Mouse (Mus musculus): ENCODE measurements around the gene Smdt1. TPM values are rescaled to one million over a fixed set of nuclear protein-coding genes. Genes with fewer than 3 reads are reported as not detected.
A peak's percentile ranks its signal among the peaks of the same experiment; 100 is the strongest.

Gene Smdt1
- polyA plus RNA-seq, 1 experiment = 17.8 TPM

DNA sequence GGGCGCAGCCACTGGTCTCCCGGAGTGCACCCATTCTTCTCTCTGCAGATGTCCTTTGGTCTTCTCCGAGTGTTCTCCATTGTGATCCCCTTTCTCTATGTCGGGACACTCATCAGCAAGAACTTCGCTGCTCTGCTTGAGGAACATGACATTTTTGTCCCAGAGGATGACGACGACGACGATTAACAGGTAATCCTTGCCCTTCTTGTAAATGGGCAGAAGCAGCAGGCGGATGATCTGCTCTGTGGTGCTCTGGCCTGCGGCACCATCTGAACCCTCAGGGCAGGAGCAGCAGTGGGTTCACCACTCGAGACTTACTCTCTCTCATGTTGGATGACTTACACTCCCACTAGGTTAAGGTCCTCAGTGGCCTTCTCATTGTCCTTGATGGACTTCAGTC, 9.1 kb downstream of the Smdt1 start:
- Histone ChIP-seq H3K27me3 (ENCODE audit: control insufficient read depth) (no peaks in the 10 kb centered on the region), H3K36me3 (ENCODE audit: control insufficient read depth) (peaks cover 86% of the 10 kb centered on the region), H3K4me3 (replicated peaks) (peak overlapping the region; percentile 91), H3K4me1 (ENCODE audit: control insufficient read depth) (peaks cover 79% of the 10 kb centered on the region), H3K9me3 (ENCODE audit: control insufficient read depth, low read length) (peaks cover 2% of the 10 kb centered on the region; the same call in 1 of the 2 replicates)
- TF ChIP-seq GATA1 (IDR thresholded peaks at IDR 0.05; ENCODE audit: low read length) (no peak), TAL1 (IDR thresholded peaks at IDR 0.05; ENCODE audit: low read length) (no peak)

DNA sequence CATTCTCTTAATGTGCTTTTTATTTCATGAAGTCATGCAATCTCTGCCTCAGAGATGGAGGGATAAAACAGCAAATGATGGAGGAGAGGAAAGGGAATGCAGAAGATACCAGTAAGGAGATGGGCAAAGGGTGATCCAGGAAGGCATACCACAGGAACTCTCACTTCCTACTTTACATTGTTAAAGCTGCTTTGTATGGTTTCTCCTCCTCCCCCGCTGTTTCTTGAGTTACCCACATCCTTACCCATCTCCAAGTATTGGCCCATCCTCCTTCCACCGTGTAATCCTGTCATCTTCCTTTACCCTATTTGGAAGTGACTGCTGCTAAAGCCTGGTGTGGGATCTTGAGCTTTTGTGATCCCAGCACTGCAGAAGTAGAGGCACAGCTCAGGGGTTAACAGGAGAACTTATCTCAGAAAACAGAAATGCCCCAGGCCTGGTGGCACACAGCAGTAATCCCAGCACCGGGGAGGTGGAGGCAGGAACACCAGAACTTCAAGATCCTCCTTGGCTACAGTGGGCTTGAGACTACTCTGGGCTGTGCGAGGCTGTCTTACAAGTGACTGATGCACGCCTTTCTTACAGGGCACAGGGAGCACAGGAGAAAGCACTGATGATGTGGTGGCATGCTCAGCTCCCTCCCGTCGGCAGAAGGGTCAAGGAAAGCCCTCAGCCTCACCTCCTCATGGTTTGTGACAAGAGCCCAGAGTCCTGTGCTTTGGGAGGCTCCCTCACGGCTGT, 9.7 kb downstream of the Smdt1 start:
- Histone ChIP-seq H3K4me3 (replicated peaks) (no peak overlapping the region), H3K9me3 (ENCODE audit: control insufficient read depth, low read length) (peaks cover 1% of the 10 kb centered on the region; the same call in 1 of the 2 replicates), H3K27me3 (ENCODE audit: control insufficient read depth) (no peaks in the 10 kb centered on the region), H3K4me1 (ENCODE audit: control insufficient read depth) (peaks cover 79% of the 10 kb centered on the region), H3K36me3 (ENCODE audit: control insufficient read depth) (peaks cover 80% of the 10 kb centered on the region)
- TF ChIP-seq TAL1 (IDR thresholded peaks at IDR 0.05; ENCODE audit: low read length) = no peak
- no peak for TF ChIP-seq GATA1 (IDR thresholded peaks at IDR 0.05; ENCODE audit: low read length)

DNA sequence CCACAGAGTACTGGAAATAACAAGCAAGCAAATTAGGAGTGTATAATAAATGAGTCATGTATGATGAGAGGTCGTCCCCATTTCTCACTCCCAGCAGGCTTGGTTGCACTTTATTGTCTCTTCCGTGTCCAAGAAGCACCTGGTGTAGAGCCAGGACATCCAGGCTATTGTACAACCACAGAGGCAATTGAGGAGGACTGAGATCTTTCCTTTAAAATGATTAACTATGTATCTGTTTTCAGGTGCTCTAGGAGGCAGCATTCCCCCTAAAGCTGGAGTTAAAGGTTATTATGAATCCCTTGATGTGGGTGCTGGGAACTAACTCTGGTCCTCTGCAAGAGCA, 10.2 kb downstream of the Smdt1 start:
- Histone ChIP-seq H3K9me3 (ENCODE audit: control insufficient read depth, low read length) (no peaks in the 10 kb centered on the region), H3K4me3 (replicated peaks) (no peak overlapping the region), H3K27me3 (ENCODE audit: control insufficient read depth) (no peaks in the 10 kb centered on the region), H3K36me3 (ENCODE audit: control insufficient read depth) (peaks cover 75% of the 10 kb centered on the region), H3K4me1 (ENCODE audit: control insufficient read depth) (peaks cover 75% of the 10 kb centered on the region)
- no peak for TF ChIP-seq GATA1 (IDR thresholded peaks at IDR 0.05; ENCODE audit: low read length)
- TF ChIP-seq TAL1 (IDR thresholded peaks at IDR 0.05; ENCODE audit: low read length) = no peak

DNA sequence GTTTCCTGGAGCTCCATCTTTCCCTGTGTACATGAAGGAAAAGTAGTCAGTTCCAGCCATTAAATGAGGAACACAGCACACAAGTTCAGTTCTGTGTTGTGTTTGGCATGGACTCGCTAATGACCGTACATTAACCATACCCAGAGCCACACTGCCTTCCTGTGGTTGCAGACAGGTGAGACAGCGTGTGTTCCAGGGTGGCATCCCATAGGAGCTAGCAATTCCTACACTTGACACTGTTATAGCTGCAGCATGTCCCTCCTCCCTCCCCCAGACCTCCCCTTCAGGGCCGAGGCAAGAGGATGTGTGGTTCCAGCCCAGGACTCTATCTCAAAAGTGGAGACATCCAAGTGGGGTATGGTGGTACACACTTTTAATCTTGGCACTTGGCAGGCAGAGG, 11.6 kb downstream of the Smdt1 start:
- Histone ChIP-seq H3K36me3 (ENCODE audit: control insufficient read depth) (peaks cover 61% of the 10 kb centered on the region), H3K27me3 (ENCODE audit: control insufficient read depth) (no peaks in the 10 kb centered on the region), H3K4me1 (ENCODE audit: control insufficient read depth) (peaks cover 70% of the 10 kb centered on the region), H3K9me3 (ENCODE audit: control insufficient read depth, low read length) (peaks cover 2% of the 10 kb centered on the region), H3K4me3 (replicated peaks) (no peak overlapping the region)
- TF ChIP-seq TAL1 (IDR thresholded peaks at IDR 0.05; ENCODE audit: low read length) (no peak), GATA1 (IDR thresholded peaks at IDR 0.05; ENCODE audit: low read length) (no peak)

DNA sequence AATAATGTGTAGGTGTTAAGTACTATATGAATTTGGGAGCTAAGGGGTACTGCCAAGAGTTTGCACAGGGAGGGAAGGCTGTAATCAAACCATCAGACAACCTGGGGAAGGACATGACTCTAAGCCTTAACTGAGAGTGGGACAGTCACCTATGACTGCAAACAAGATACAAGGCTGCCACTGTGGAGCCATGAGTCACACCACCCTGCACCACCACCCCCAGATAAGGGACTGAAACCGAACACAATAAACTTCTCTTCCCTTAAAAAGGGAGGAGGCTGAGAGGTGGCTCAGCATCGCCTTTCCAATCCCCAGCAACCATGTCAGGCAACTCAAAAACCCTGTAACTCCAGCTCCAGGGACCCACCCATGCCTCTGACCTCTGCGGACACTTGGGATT, 12.7 kb downstream of the Smdt1 start:
- H3K27me3 ChIP-seq (ENCODE audit: control insufficient read depth) = no peaks in the 10 kb centered on the region
- H3K4me1 ChIP-seq (ENCODE audit: control insufficient read depth) = peaks cover 71% of the 10 kb centered on the region
- H3K4me3 ChIP-seq (replicated peaks) = no peak overlapping the region
- TF ChIP-seq TAL1 (IDR thresholded peaks at IDR 0.05; ENCODE audit: low read length) (no peak), GATA1 (IDR thresholded peaks at IDR 0.05; ENCODE audit: low read length) (no peak)
- H3K9me3 ChIP-seq (ENCODE audit: control insufficient read depth, low read length) = peaks cover 6% of the 10 kb centered on the region
- H3K36me3 ChIP-seq (ENCODE audit: control insufficient read depth) = peaks cover 58% of the 10 kb centered on the region

DNA sequence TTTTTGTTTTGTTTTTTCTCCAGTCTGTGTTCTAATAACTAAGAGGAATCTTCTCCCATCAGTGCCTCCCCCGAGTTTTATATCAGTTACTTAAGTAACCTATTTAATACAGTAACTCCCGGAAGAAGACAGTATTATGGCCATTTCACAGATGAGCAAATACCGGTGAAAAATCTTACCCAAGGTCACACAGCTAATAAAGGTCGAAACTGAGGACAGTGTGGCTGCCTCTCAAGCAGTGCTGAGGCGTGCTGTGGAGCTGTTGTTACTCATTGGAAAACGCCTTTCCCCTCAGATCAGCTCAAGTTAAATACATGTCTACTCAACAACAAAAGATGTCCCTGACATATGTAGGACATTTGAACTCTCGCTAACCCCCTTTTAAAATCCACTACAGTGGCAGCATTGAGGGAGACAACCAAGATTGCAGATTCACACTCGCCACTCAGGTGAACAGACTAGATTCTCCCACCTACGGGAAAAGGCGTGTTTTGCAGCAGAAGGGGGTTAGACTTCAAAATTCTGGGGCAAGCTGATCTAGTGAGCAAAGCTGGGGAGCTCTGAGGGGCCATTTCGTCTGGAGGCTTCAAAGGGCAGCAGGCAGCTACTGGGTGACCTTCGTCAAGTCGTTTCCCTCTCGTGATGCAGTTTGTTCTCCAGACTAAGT, 14.5 kb downstream of the Smdt1 start:
- peaks cover 55% of the 10 kb centered on the region for H3K4me1 ChIP-seq (ENCODE audit: control insufficient read depth)
- peaks cover 42% of the 10 kb centered on the region for H3K36me3 ChIP-seq (ENCODE audit: control insufficient read depth)
- H3K27me3 ChIP-seq (ENCODE audit: control insufficient read depth) = no peaks in the 10 kb centered on the region
- peaks cover 6% of the 10 kb centered on the region for H3K9me3 ChIP-seq (ENCODE audit: control insufficient read depth, low read length)
- peak overlapping the region; percentile 91 for H3K4me3 ChIP-seq (replicated peaks)
- TF ChIP-seq GATA1 (IDR thresholded peaks at IDR 0.05; ENCODE audit: low read length) = no peak
- TF ChIP-seq TAL1 (IDR thresholded peaks at IDR 0.05; ENCODE audit: low read length) = no peak

DNA sequence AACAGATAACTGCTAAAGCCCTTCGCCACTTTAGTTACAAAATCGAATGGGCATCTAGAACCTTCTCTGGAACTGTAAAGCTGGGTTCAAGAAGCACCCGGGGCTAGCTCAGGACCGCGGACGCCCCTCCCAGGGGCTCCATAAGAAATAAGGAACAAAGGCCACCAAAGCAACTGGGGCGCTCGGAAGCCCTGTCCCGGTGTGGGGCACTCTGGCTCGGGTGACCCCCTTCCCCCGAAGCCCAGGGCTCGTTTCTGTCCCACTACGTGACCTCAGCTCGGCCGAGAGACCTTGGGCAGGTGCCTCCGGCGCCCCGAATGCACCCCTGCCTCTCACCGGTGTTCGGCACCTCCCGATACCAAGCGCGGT, 15.0 kb downstream of the Smdt1 start:
- Histone ChIP-seq H3K4me3 (replicated peaks) (peak overlapping the region; percentile 91), H3K27me3 (ENCODE audit: control insufficient read depth) (no peaks in the 10 kb centered on the region), H3K4me1 (ENCODE audit: control insufficient read depth) (peaks cover 50% of the 10 kb centered on the region), H3K36me3 (ENCODE audit: control insufficient read depth) (peaks cover 36% of the 10 kb centered on the region), H3K9me3 (ENCODE audit: control insufficient read depth, low read length) (peaks cover 6% of the 10 kb centered on the region)
- TF ChIP-seq GATA1 (IDR thresholded peaks at IDR 0.05; ENCODE audit: low read length) = no peak
- no peak for TF ChIP-seq TAL1 (IDR thresholded peaks at IDR 0.05; ENCODE audit: low read length)

DNA sequence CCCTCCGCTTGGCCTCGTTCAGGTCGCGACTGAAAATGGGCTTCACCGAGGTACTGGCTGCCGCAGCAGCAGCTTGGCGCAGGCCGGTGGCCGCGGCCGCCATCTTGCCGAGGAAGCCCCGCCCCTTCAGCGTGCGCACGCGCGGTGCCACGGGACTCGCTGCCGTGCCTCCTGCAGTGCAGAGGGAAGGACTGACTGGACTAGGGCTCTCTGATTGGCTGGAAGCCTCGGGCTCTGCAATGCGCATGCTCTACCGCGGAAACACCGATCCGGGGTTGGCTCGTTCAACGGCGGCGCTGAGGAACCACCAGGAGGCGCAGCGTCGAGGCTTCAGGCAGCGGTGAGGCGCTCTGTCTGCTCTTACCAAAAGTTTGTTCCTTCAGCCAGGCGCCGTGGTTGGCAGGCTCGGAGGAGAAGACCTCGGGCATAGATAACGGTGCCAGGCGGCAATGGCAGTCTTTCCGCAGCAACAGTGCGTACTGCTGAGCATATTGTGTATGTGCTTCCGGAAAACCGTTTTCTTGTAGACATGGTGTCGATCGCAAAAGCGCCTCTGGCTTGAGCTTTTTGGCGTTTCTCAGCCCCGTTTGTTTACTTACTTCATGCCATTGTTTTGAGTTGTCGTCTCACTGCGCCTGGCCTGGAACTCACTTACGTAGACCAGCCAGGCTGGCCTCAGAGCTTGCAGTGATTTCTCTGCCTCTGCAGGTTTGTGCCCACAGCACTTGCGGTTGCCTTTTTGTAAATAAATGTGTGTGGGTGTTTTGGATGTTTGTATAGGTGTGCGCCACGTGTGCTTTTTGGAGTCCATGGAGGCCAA, 15.6 kb downstream of the Smdt1 start, which contains the start of gene Ndufa6:
Gene Ndufa6, minus strand, starts transcription at position 197 of the 820 bp plus-strand sequence.
- Histone ChIP-seq H3K4me3 (replicated peaks) (peak within 1 kb of the TSS; percentile 91), H3K4me1 (ENCODE audit: control insufficient read depth) (peaks cover 46% of the 10 kb centered on the region), H3K9me3 (ENCODE audit: control insufficient read depth, low read length) (peaks cover 6% of the 10 kb centered on the region), H3K36me3 (ENCODE audit: control insufficient read depth) (peaks cover 30% of the 10 kb centered on the region), H3K27me3 (ENCODE audit: control insufficient read depth) (no peaks in the 10 kb centered on the region)
- TF ChIP-seq GATA1 (IDR thresholded peaks at IDR 0.05; ENCODE audit: low read length) (peak; percentile 19; the same call in 1 of the 2 replicates), TAL1 (IDR thresholded peaks at IDR 0.05; ENCODE audit: low read length) (no peak)

Data from erythroblast, embryonic 14.5 days (primary cell).